Mouse (Mus musculus): ENCODE results near the gene Camk1. TPM values are rescaled to one million over a fixed set of nuclear protein-coding genes. Genes with fewer than 3 reads are reported as not detected.

The Camk1 gene
- polyA plus RNA-seq, 1 experiment from 2014 or later: 88.0 TPM

DNA sequence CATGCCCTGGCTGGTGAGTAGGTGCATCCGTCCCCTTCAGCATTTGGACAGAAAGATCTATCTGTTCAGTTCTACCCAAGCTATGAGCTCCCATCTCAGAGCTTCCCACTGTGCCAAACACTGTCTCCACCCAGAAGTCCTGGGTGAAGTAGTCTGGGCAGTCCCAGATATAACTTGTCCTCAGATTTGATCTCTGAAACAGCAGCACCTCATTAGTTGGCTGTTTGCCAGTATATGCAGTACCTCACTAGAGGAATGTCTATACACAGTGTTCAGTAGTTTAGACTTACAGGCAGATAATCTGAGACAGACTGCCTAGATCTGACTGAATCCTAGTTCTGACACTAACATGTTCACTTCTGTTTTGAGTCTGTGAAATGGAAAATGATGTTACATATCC is 14.4 kb downstream of the Camk1 start:
- Histone ChIP-seq H3K4me1 (peaks cover 23% of the 10 kb centered on the region), H3K4me3 (no peak overlapping the region), H3K4me2 (replicated peaks) (no peak overlapping the region), H3K9me3 (no peaks in the 10 kb centered on the region), H3K36me3 (peaks cover 21% of the 10 kb centered on the region), H3K27me3 (no peaks in the 10 kb centered on the region), H3K27ac (replicated peaks) (no peak overlapping the region), H3K9ac (replicated peaks) (no peak overlapping the region)
- 96% methylated on average over 1 of the region's 1 CpGs for WGBS
- ATAC-seq (replicated peaks): no peak

DNA sequence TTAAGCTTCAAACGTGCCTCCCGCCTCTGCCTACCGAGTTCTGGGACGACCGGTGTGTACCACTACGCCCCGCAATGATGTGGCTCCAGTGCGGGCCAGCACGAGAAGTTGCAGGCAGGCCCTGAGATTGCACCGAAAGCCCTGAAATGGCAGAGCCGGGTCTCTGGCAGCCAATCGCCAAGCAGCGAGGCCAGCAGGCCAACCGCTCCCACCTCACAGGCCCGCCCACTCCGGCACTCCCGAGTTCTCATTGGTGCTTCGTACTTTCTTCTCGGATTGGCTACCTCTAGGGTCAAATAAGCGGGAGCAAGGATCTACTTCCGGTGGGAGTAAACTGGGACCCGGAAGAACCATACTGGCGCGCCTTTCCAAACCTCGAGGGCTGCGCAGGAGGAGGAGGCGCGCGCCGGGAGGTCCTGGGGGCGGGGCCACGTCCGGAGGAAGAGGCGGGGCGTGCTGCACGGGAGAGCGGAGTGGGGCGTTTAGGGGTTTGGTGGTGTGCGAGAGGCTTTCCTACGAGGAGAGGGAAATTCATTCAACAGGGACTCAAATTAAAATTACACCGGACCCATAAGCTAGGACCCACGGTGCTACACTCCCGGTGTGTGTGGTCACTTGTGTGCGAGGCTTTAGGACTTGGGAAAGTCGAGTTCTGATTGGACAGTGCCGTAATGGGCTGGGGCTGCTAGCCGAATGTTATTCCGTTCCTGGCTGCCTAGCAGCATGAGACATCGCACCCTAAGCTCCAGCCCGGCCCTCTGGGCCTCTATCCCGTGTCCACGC is 17.1 kb downstream of the Camk1 start, which contains the start of gene Ogg1:
Gene Ogg1, plus strand, starts transcription at position 440 of the 783 bp plus-strand sequence.
- Histone ChIP-seq H3K27me3 (no peaks in the 10 kb centered on the region), H3K4me3 (peak within 1 kb of the TSS; percentile 52), H3K4me1 (peaks cover 16% of the 10 kb centered on the region), H3K36me3 (peaks cover 42% of the 10 kb centered on the region), H3K27ac (replicated peaks) (peak within 1 kb of the TSS; percentile 93), H3K4me2 (replicated peaks) (peak within 1 kb of the TSS; percentile 97), H3K9ac (replicated peaks) (peak within 1 kb of the TSS; percentile 78), H3K9me3 (no peaks in the 10 kb centered on the region)
- peak; percentile 99 for ATAC-seq (replicated peaks)
- WGBS: under 1% methylated on average over 52 of the region's 52 CpGs

DNA sequence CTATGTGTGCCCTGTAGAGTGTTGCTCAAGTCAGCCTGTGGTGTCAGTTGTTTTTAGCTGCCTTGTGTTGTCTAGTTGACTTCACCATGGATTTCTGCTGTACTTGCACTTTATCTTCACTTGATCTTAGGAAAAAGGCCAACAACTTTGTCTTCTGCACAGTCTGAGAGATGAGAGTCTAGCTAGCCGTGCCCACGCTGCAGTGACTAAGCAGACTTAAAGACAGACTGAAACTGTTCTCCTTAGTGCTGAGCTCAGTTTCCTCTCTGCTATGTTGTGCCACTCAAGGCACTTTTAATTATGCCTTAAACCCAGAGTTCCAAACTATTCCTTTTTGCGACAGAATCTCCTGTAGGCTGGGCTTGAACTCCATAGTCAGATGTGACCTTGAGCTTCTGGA is 27.8 kb downstream of the Camk1 start:
- H3K9me3 ChIP-seq: no peaks in the 10 kb centered on the region
- no peak overlapping the region for H3K4me2 ChIP-seq (replicated peaks)
- 0 out of 2 replicates have a peak, but pooled peaks cover 3% of the 10 kb centered on the region for H3K4me1 ChIP-seq
- H3K9ac ChIP-seq (replicated peaks): no peak overlapping the region
- H3K27me3 ChIP-seq: no peaks in the 10 kb centered on the region
- no peak overlapping the region for H3K27ac ChIP-seq (replicated peaks)
- ATAC-seq (replicated peaks): no peak
- H3K36me3 ChIP-seq: peaks cover 84% of the 10 kb centered on the region
- 93% methylated on average over 3 of the region's 3 CpGs for WGBS
- H3K4me3 ChIP-seq: no peak overlapping the region

DNA sequence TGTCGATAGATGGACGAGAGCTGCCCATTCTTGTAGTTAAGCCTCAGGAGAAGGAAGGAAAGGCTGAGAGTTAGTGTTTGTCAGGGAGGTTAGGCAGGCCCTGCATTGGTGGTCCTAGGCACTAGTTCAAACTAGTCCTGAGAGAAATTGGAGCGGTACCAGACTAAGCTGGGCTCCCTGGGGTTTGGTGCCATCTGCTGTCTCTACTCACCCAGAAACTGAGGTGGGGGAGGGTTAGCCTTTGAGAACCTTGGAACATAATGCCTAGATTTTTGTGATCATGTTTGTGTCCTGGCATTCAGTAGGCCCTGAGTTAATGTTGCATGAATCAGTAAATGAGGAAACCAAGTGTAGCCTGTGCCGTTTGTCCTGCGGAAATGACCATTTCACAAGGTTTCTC is 35.6 kb downstream of the Camk1 start:
- Histone ChIP-seq H3K4me3 (peak overlapping the region; percentile 80), H3K27me3 (no peaks in the 10 kb centered on the region), H3K9me3 (no peaks in the 10 kb centered on the region), H3K27ac (replicated peaks) (peak overlapping the region; percentile 98), H3K9ac (replicated peaks) (peak overlapping the region; percentile 92), H3K36me3 (peaks cover 18% of the 10 kb centered on the region), H3K4me2 (replicated peaks) (peak overlapping the region; percentile 99), H3K4me1 (peaks cover 26% of the 10 kb centered on the region)
- WGBS: 27% methylated on average over 5 of the region's 5 CpGs
- no peak for ATAC-seq (replicated peaks)

DNA sequence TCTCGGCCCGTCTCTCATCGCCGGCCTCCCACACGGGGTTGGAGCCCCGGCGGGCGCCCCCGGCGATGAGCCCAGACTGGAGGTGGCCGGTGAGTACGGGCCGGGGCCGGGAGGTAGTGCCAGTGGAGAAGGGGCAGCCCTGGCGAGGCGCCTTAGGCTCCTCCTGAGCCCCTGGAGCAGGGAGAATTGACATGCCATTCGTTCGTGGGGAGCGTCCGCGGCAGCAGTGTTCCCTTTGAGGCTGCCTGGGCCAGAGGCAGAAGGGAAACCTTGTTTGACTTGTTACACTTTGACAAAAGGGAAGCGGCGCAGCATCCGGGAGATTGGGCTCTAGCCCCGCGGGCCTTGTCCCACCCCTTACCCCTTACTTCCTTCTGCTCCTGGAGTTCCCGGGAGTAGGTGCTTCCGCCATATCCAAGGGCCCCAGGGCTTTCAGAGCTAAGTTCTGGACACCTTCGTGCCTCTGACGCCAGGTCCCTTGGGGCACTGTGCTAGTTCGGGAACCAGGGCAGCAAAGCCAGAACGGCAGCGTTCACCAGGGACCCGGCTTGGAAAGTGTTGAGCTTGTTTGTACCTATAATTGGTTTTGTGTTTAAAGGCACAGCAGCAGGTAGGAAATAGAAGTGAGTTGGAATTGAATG is 36.2 kb downstream of the Camk1 start:
- ATAC-seq (replicated peaks): peak; percentile 1; the same call in 1 of the 2 replicates
- peak overlapping the region; percentile 98 for H3K27ac ChIP-seq (replicated peaks)
- H3K27me3 ChIP-seq: no peaks in the 10 kb centered on the region
- H3K4me1 ChIP-seq: peaks cover 26% of the 10 kb centered on the region
- peak overlapping the region; percentile 92 for H3K9ac ChIP-seq (replicated peaks)
- peak overlapping the region; percentile 99 for H3K4me2 ChIP-seq (replicated peaks)
- H3K9me3 ChIP-seq: no peaks in the 10 kb centered on the region
- H3K4me3 ChIP-seq: peak overlapping the region; percentile 80
- peaks cover 15% of the 10 kb centered on the region for H3K36me3 ChIP-seq
- under 1% methylated on average over 28 of the region's 34 CpGs for WGBS

DNA sequence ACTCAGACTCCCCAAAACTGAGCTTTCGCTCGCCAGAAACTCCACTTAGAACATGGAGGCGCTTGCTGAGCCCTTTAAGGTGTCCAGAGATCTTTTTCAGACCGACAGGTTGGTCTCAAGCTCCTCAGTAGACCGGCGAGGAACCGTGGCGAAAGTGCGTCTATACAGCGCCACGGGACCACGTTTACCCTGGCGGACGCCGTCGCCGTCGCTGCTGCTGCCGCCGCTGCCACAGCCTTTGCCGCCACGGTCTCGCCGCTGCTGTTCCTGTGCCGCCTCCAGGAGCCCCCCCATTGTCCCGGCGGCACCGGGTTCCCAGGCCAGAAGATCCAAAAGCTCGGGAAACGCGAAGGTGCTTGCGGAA is 36.8 kb downstream of the Camk1 start, which contains the start of gene Brpf1:
Gene Brpf1, plus strand, starts transcription at position 152 of the 364 bp plus-strand sequence.
- peak within 1 kb of the TSS; percentile 99 for H3K4me2 ChIP-seq (replicated peaks)
- H3K36me3 ChIP-seq: peaks cover 9% of the 10 kb centered on the region
- no peaks in the 10 kb centered on the region for H3K27me3 ChIP-seq
- under 1% methylated on average over 32 of the region's 32 CpGs for WGBS
- peak within 1 kb of the TSS; percentile 92 for H3K9ac ChIP-seq (replicated peaks)
- no peaks in the 10 kb centered on the region for H3K9me3 ChIP-seq
- peak within 1 kb of the TSS; percentile 98 for H3K27ac ChIP-seq (replicated peaks)
- ATAC-seq (replicated peaks): peak; percentile 65
- peaks cover 24% of the 10 kb centered on the region for H3K4me1 ChIP-seq
- H3K4me3 ChIP-seq: peak within 1 kb of the TSS; percentile 80

DNA sequence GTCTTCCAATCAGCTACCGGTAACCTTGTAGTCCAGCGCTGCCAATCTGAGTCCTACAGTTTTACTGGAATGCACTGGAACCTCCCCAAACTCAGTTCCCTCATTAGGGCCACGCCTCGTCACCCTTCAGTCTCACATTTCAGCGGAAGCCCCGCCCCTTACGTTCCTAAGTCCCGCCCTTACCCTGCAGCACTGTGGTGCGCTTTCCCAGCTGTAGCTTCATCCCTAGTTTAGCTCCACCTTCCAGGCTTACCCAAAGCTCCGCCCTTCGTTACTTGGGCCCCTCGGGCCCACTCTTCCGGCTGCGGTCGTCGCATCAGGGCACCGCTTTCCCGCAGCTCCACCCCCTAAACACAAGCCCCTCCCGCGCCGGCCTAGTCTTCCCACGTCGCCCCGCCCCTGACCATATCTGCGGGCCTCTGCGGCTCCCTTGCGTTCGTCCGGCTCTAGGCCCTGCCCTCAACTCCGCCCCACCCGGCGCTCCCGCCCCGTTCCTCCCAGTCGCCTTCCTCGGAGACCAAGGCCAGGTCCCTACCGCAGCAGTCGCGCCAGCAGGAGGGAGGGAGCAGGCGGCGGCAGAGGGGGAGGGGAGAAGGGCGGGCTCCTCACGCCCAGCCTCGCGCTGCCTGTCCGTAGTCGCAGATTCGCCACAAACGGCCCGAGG is 37.3 kb downstream of the Camk1 start:
- Histone ChIP-seq H3K36me3 (peaks cover 9% of the 10 kb centered on the region), H3K27me3 (no peaks in the 10 kb centered on the region), H3K4me1 (peaks cover 24% of the 10 kb centered on the region), H3K27ac (replicated peaks) (peak overlapping the region; percentile 98), H3K4me3 (peak overlapping the region; percentile 80), H3K4me2 (replicated peaks) (peak overlapping the region; percentile 99), H3K9me3 (no peaks in the 10 kb centered on the region), H3K9ac (replicated peaks) (peak overlapping the region; percentile 92)
- ATAC-seq (replicated peaks): peak; percentile 98
- 0% methylated on average over 47 of the region's 50 CpGs for WGBS

DNA sequence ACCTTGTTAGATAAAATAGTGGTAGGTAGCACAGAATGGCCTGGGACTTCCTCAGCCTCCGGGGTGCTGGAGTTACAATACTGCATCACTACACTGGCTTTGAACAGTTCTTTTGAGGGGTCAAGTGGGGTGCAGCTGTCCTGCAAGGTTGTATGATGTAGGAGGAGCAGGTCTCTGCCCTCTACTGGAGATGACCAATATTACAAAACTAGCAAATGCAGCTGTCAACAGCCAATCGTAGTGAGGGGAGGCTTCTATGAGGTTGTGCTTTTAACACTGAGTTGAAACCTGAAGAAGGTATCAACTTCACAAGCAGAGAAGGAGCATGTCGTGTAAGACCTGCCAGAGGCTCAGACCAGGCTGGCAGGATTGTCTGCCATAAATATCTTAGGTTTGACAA is 41.5 kb downstream of the Camk1 start:
- Histone ChIP-seq H3K4me3 (no peak overlapping the region), H3K27me3 (no peaks in the 10 kb centered on the region), H3K27ac (replicated peaks) (no peak overlapping the region), H3K36me3 (no peaks in the 10 kb centered on the region), H3K4me2 (replicated peaks) (no peak overlapping the region), H3K4me1 (peaks cover 6% of the 10 kb centered on the region; the same call in 1 of the 2 replicates), H3K9me3 (no peaks in the 10 kb centered on the region), H3K9ac (replicated peaks) (no peak overlapping the region)
- ATAC-seq (replicated peaks): no peak
- WGBS: 28% methylated on average over 3 of the region's 3 CpGs

DNA sequence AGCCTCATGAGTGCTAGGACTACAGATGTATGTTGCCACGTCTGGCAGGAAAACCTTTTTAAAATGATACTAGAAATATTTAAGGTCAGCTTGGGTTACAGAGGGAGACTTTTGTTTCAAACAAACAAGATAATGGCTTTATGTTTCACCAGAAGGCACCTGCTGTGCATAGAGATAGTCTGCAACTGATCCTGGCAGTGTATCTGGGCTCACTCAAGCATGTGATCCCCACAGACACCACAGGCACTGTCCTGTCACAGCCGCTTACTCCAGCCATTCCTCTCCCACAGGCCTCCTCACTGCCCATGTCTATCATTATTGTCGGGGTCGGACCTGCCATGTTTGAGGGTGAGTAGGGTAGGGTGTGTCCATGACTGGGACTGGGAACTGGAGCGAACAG is 42.4 kb downstream of the Camk1 start:
- ATAC-seq (replicated peaks): no peak
- H3K27ac ChIP-seq (replicated peaks): no peak overlapping the region
- no peaks in the 10 kb centered on the region for H3K36me3 ChIP-seq
- H3K4me1 ChIP-seq: peaks cover 6% of the 10 kb centered on the region; the same call in 1 of the 2 replicates
- H3K4me3 ChIP-seq: no peak overlapping the region
- no peaks in the 10 kb centered on the region for H3K9me3 ChIP-seq
- no peaks in the 10 kb centered on the region for H3K27me3 ChIP-seq
- H3K4me2 ChIP-seq (replicated peaks): no peak overlapping the region
- no peak overlapping the region for H3K9ac ChIP-seq (replicated peaks)
- WGBS: 76% methylated on average over 5 of the region's 5 CpGs

DNA sequence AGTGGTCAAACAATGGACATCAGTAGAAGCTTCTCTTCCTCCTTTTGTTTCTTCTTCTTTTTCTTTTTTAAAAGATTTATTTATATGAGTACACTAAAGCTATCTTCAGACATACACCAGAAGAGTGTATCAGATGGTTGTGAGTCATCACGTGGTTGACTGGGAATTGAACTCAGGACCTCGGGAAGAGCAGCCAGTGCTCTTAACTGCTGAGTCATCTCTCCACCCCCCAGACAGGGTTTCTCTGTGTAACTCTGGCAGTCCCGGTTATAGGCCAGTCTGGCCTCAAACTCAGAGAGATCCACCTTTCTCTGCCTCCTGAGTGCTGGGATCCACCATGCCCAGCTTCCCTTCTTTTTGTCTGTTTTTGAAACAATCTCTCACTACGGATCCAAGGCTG is 47.1 kb downstream of the Camk1 start:
- no peak overlapping the region for H3K4me3 ChIP-seq
- no peak for ATAC-seq (replicated peaks)
- H3K4me2 ChIP-seq (replicated peaks): no peak overlapping the region
- no peak overlapping the region for H3K27ac ChIP-seq (replicated peaks)
- no peak overlapping the region for H3K9ac ChIP-seq (replicated peaks)
- no peaks in the 10 kb centered on the region for H3K4me1 ChIP-seq
- H3K9me3 ChIP-seq: no peaks in the 10 kb centered on the region
- 71% methylated on average over 4 of the region's 4 CpGs for WGBS
- no peaks in the 10 kb centered on the region for H3K27me3 ChIP-seq
- H3K36me3 ChIP-seq: no peaks in the 10 kb centered on the region

DNA sequence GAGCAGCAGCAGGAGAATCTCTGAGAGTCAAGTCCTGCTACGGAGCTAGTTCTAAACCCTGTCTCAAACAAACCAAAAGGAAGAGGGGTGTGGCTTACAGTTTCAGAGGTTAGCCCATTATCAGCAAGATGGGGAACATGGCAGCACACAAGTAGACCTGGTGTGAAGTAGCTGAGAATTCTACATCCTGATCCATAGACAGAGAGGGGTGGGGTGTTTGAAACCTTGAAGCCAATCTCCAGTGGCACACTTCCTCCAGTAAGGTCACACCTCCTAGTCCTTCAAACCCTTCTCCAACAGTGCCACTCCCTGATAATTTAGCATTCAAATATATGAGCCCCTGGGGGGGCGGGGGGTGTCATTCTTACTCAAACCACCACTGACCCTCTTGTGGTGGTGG is 47.7 kb downstream of the Camk1 start:
- no peaks in the 10 kb centered on the region for H3K4me1 ChIP-seq
- H3K27me3 ChIP-seq: no peaks in the 10 kb centered on the region
- H3K4me3 ChIP-seq: no peak overlapping the region
- H3K9me3 ChIP-seq: no peaks in the 10 kb centered on the region
- H3K9ac ChIP-seq (replicated peaks): no peak overlapping the region
- H3K4me2 ChIP-seq (replicated peaks): no peak overlapping the region
- ATAC-seq (replicated peaks): no peak
- H3K36me3 ChIP-seq: no peaks in the 10 kb centered on the region
- 79% methylated on average over 2 of the region's 2 CpGs for WGBS
- H3K27ac ChIP-seq (replicated peaks): no peak overlapping the region

DNA sequence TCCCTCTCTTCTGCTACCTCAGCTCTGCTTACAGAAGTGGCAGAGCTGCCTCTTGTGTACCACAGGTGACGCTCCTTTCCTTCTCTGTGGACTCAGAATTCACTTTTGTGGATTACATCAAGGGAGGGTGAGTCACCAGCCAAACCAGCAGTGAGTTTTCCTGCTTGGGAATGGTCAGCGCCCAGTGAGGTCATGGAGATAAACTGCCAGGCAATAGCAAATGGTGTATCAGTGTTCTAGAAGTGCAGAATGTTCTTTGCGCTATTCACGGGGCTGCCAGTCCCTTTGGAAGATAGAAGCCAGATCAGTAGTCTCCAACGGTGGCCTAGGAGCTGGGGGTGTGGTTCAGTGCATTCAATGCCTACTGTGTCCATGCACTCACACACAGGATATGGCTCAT is 50.8 kb downstream of the Camk1 start:
- no peak for ATAC-seq (replicated peaks)
- Histone ChIP-seq H3K36me3 (no peaks in the 10 kb centered on the region), H3K4me2 (replicated peaks) (no peak overlapping the region)

More for the DNA sequence above, 50.8 kb downstream of the Camk1 start:
- Histone ChIP-seq H3K27me3 (no peaks in the 10 kb centered on the region), H3K4me1 (no peaks in the 10 kb centered on the region), H3K4me3 (no peak overlapping the region), H3K9me3 (no peaks in the 10 kb centered on the region), H3K27ac (replicated peaks) (no peak overlapping the region), H3K9ac (replicated peaks) (no peak overlapping the region)
- 81% methylated on average over 5 of the region's 5 CpGs for WGBS

All from forebrain, embryonic 15.5 days (tissue).